Mouse (Mus musculus) heart, adult 11 months (tissue): ENCODE results near the gene Arl14.

Experiments used
- DNase-seq: peaks from one replicate; pipeline ENCODE4 v3.0.0; 2022

The Arl14 gene

DNA sequence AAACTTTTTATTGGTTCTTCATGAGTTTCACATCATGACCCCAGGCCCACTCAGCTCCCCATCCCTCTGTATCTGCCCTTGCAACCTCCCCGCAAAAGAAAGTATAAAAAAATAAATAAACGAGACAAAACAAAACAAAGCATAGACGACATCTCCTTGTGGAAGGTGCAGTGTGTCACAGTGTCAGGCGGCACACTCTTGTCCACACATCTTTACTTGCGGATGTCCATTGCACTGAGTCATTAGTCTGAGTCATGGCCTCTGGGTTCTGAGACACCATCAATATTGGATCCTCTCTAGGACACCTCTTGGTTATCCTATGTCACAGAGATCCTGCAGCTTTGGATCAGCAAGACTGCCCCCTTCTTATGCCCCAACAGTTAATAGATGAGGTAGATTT, 7.7 kb upstream of the Arl14 start:
- peak; percentile 68 for DNase-seq

DNA sequence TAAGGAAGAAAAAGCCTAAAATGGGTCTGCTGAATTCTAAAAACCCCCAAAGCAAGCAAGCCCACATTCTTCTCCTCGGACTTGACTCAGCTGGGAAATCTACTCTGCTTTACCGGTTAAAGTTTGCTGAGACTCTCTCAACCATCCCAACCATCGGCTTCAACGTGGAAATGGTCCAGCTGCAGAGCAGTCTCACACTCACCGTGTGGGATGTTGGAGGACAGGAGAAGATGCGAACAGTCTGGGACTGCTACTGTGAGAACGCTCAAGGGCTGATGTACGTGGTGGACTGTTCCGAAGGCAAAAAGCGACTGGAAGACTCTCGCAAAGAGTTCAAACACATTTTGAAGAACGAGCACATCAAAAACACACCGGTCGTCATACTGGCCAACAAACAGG, 282 bp downstream of the Arl14 start:
- DNase-seq: peak; percentile 74

DNA sequence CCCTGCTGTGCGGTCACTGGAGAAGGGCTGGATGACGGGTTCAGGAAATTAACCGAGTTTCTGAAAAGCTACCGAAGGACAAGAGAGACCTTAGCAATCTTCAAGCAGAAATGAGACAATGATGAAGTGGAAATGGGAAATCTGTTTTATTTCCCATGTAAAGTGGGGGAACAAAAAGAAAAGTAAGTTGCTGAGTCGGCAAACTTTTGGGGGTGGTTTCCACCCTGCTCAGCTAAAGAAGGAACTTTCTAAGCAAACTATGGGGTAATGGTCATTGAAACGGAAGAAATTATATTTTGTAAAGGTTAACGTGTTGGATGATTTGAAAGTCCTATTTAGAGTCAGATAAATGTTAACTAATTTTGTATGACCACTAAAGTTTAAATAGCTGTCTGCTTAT, 768 bp downstream of the Arl14 start:
- DNase-seq: no peak

DNA sequence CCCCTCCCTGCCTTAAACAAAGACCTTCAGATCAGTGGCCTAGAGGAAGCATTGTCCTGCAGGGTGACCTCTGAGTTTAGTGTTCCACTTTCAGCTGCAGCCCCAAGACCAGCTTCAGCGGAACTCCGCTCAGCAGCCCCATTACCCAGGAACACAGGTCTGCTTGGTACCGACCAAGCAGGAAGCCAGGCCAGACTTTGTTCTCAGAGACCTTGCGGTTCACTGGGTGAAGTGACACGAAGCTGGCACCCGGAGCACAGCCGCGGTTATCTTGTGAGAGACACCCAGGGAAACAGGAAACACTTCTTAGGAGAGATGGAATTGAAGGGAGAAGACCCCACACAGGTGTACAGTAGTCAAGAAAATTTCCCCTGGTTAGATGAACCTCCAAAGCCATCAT, 1.4 kb downstream of the Arl14 start:
- peak; percentile 81 for DNase-seq

GRCm38 (mm10) chr3:69225019-69225418, 2.8 kb downstream of the Arl14 start:
- DNase-seq: peak; percentile 11

GRCm38 (mm10) chr3:69226496-69226895, 4.3 kb downstream of the Arl14 start:
- DNase-seq: peak; percentile 63

GRCm38 (mm10) chr3:69228002-69228401, 5.8 kb downstream of the Arl14 start:
- DNase-seq: peak; percentile 4

GRCm38 (mm10) chr3:69231522-69232138, 9.4 kb downstream of the Arl14 start:
- peak; percentile 43 for DNase-seq

GRCm38 (mm10) chr3:69233552-69234189, 11.5 kb downstream of the Arl14 start:
- DNase-seq: peak; percentile 68

DNA sequence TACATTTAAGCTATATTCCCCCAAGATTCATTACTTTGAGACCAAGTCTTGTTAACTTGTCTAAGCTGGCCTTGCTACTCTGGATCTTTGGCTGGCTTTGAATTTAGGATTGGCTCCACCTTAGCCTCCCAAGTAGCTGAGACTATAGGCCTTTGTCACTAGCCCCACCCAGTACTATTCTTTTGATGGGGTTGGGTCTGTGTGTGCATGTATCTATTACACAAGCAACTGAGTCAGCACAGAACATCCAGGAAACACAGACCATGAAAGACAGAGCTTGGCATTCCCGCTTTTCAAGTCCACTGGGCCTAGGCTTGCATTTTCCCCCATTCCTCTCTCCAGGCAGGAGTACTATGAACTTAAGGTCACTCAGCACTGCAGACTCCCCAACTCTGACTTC, 12.3 kb downstream of the Arl14 start:
- peak; percentile 61 for DNase-seq

GRCm38 (mm10) chr3:69235806-69236205, 13.6 kb downstream of the Arl14 start:
- peak; percentile 59 for DNase-seq

- DNase-seq: peak; percentile 56
Measured at GRCm38 (mm10) chr3:69236491-69236890, 14.3 kb downstream of the Arl14 start.

DNA sequence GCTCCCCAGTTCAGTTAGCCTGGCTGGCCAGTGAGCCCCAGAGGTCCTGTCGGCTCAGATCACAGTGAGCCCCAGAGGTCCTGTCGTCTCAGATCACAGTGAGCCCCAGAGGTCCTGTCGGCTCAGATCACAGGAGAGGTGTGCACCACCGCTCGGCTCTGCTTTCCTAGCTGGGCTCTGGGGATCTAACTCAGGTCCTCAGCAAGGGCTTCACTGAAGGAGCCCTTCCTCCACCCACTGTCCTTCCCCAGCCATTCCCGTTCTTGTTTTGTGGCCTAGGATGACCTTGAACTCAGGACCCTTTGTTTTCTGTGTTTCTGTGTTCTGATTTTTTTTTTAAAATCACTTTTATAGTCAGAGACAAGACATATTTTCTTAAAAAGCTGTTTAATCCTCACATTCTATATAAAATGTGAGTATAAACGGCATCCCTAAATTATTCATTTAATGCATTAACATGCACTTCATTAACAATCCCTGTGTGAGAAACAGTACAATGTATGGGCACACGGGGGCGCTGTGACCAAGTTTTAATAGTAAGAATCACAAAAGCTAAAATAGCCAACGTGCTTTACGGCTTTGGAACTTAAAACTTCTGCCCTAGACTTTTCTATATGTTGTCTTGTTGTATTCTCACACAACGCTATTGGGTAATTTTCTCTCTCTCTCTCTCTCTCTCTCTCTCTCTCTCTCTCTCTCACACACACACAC, 16.1 kb downstream of the Arl14 start:
- DNase-seq: peak; percentile 61

DNA sequence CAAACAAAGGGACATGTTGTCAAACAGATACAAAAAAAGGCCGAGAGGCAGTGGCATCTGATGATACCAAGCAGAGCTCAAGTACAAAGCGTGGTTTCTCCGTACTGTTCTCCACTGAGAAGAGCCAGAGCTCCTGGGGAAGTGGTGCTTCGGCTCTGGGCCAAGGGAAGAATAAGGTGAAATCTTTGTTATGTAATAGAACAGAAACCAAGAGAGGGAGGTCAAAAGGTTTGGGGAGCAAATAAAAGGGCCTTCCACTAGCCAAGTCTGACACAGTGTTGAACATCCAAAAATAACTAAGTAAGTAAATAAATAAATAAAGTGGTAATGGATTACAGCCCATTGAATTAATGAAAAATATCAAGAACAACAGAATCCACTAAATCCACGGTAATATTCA, 17.0 kb downstream of the Arl14 start:
- peak; percentile 33 for DNase-seq

- DNase-seq: no peak
Measured at GRCm38 (mm10) chr3:69241020-69241419, 18.8 kb downstream of the Arl14 start.

DNA sequence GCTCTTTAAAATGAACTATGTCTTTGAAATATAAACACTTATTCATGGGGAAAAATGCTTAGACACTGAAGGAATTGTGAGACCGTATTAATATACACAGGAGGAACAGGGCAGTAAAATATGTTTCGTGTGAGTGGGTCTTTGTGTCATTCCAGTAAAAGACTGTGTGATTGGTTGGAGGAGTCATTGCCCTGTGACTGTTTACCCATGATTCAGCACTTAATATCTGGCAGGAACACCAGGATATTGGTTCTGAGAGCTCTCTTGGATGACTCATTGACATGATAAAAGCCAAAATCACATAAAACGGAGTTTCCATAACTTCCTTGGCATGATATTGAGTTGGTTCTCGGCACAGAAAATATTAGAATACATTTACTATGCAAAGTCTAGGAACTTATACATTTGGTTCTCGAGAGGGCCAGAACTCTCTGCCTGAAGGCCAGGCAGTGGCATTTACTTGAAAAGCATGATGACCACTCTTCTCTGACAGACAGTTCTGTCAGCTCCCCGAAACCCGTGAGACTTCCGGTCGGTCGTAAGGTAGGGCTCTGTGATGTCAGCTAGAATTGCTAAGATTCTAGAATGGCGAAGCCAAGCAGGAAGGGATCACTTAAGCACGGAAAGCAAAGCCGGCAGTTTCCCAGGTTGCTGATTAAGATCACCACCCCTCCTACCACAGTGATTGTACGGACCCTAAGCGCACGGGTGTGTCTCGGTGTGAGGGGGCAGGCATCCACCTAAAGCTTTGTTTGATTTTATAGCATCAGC, 31.1 kb downstream of the Arl14 start:
- DNase-seq: peak; percentile 69

GRCm38 (mm10) chr3:69254676-69255075, 32.5 kb downstream of the Arl14 start:
- DNase-seq: peak; percentile 36

DNA sequence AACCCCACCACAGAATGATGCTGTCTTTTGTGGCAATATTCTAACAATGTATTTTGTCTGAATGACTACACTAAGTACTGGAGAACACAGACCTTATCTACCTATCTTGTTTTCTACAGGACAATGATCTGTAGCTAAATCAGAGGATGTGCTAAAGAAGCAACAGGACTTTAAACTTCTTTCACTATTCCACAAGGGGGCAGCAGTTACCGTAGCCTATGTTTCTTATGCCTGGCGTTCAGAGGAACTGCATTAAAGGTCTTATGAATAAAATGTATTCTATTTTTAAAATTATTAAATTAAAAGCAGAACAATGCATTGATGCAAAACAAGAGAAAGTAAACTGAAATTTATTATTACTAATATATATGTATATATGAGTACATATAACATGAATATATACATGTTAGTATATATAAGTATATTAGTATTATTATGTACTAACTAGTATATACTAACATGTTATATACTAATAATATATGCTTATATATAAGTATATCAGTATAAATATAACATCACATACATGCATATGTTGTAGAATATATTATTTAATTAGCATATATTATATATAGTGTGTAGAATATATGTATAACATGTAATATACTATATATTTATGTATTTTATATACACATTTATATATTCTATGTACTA, 35.0 kb downstream of the Arl14 start:
- DNase-seq: peak; percentile 14

GRCm38 (mm10) chr3:69263010-69263643, 40.9 kb downstream of the Arl14 start:
- peak; percentile 78 for DNase-seq

DNA sequence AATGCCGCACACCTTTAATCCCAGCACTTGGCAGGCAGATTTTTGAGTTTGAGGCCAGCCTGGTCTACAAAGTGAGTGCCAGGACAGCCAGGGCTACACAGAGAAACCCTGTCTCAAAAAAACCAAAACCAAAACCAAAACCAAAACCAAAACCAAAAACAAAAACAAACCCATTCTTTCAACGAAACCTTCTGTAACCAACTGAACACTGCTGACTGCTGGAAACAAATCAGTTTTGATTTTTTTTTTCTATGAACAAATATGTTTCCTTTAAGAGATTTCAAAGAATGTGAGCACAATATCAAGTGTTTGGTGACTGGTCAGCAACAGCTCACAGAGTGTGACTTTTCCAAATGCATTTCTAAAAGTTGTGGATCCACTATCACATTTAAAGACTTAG, 42.1 kb downstream of the Arl14 start:
- peak; percentile 48 for DNase-seq

DNA sequence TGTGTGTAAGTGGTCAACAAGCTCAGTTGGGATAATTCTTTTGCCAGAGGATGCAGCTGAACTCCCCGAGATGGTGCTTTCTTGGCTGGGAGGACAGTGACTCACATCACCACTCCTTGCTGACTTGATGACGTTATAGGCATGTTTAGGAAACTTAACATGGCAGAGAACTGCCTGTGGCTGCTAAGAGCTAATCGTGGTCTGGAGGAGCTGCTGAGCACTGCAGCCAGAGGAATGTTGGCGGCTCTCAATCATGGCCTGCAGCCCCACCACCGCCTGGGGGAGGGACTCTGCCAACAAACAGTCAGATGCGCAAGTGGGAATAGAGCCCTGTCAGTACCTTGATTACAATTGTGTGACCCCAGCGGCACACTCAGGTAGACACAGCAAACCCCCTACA, 49.6 kb downstream of the Arl14 start:
- peak; percentile 96 for DNase-seq
